Mouse (Mus musculus): Measurements from ENCODE around the gene Tmem106a.

- TF ChIP-seq CTCF (IDR thresholded peaks at IDR 0.05; ENCODE audit: control insufficient read depth, insufficient read depth, insufficient read length) = no peak
- TF ChIP-seq MAX (IDR thresholded peaks at IDR 0.05) = no peak
- TF ChIP-seq USF1 (IDR thresholded peaks at IDR 0.05; ENCODE audit: low read depth) = no peak
- no peak for TF ChIP-seq CEBPB (IDR thresholded peaks at IDR 0.05; ENCODE audit: low read depth)
- no peak for TF ChIP-seq MYOG (IDR thresholded peaks at IDR 0.05; ENCODE audit: control insufficient read depth, extremely low read depth, insufficient read length)
- TF ChIP-seq MYOD1 (IDR thresholded peaks at IDR 0.05; ENCODE audit: control insufficient read depth, insufficient read length, low read depth) = no peak
Observed at GRCm38 (mm10) chr11:101627857-101628559, 46.0 kb downstream of the Tmem106a start.
